Mouse (Mus musculus) heart, adult 18-20 months (tissue): Measurements from ENCODE around the gene Stat3. TPM values are rescaled to one million over a fixed set of nuclear protein-coding genes. Genes with fewer than 3 reads are reported as not detected.

Experiments
- DNase-seq, 2 experiments: peaks; one replicate each; pipeline ENCODE4 v3.0.0; 2021 to 2022; ENCODE audit warnings: mixed read lengths in 1 of 2
- total RNA-seq, 2 experiments: library from RNA; stranded (reverse); gene quantifications; 2 replicates each; pipeline ENCODE4 v1.2.3; 2021

The Stat3 gene
- total RNA-seq, 2 experiments from 2014 or later = 71.8 to 83.2 TPM

GRCm38 (mm10) chr11:100891256-100892123, 47.9 kb downstream of the Stat3 start:
- no peak for DNase-seq

GRCm38 (mm10) chr11:100890481-100890880, 48.9 kb downstream of the Stat3 start:
- peak in 1 of 2 experiments; percentile 38 for DNase-seq

GRCm38 (mm10) chr11:100888348-100888820, 51.0 kb downstream of the Stat3 start:
- no peak for DNase-seq

GRCm38 (mm10) chr11:100887764-100888163, 51.6 kb downstream of the Stat3 start:
- no peak for DNase-seq

GRCm38 (mm10) chr11:100887236-100887635, 52.1 kb downstream of the Stat3 start:
- no peak for DNase-seq

GRCm38 (mm10) chr11:100886188-100886740, 53.1 kb downstream of the Stat3 start:
- no peak for DNase-seq

- DNase-seq = peak; percentile 41 to 51
Observed at GRCm38 (mm10) chr11:100885472-100885871, 53.9 kb downstream of the Stat3 start.

GRCm38 (mm10) chr11:100883640-100884039, 55.7 kb downstream of the Stat3 start:
- no peak for DNase-seq

GRCm38 (mm10) chr11:100879321-100880078, 59.8 kb downstream of the Stat3 start:
- DNase-seq = no peak

- DNase-seq = no peak
Observed at GRCm38 (mm10) chr11:100875761-100876160, 63.6 kb downstream of the Stat3 start.

GRCm38 (mm10) chr11:100870968-100871350, 68.4 kb downstream of the Stat3 start:
- DNase-seq = no peak

GRCm38 (mm10) chr11:100870256-100870967, 68.9 kb downstream of the Stat3 start:
- no peak for DNase-seq

GRCm38 (mm10) chr11:100865618-100866017, 73.7 kb downstream of the Stat3 start:
- no peak for DNase-seq

GRCm38 (mm10) chr11:100863141-100863540, 76.2 kb downstream of the Stat3 start:
- no peak for DNase-seq

GRCm38 (mm10) chr11:100861836-100862235, 77.5 kb downstream of the Stat3 start:
- no peak for DNase-seq

- DNase-seq = no peak
Observed at GRCm38 (mm10) chr11:100861335-100861734, 78.0 kb downstream of the Stat3 start.

- DNase-seq = peak; percentile 90 to 95
Observed at GRCm38 (mm10) chr11:100860198-100861048, 78.9 kb downstream of the Stat3 start.

- no peak for DNase-seq
Observed at GRCm38 (mm10) chr11:100859579-100860075, 79.7 kb downstream of the Stat3 start.

- peak; percentile 85 to 92 for DNase-seq
Observed at GRCm38 (mm10) chr11:100858935-100859578, 80.3 kb downstream of the Stat3 start, which contains the start of gene Stat5a. Stat5a (plus strand) TSS chr11:100859351.

- DNase-seq = no peak
Observed at GRCm38 (mm10) chr11:100857960-100858359, 81.4 kb downstream of the Stat3 start.
